Mouse (Mus musculus): ENCODE measurements around the gene Gm20388.

GRCm38 (mm10) chr8:122702301-122702941 lies 2791.8 kb downstream of the Gm20388 start:
- TF ChIP-seq POLR2A (IDR thresholded peaks at IDR 0.05; ENCODE audit: extremely low read depth, insufficient read depth, low read length) (no peak), CTCF (IDR thresholded peaks at IDR 0.05; ENCODE audit: extremely low read depth, insufficient read depth, low read length) (no peak)

All from cortical plate, adult 2 months (tissue).